Mouse (Mus musculus): ENCODE measurements at regions not wholly inside any gene's neighbourhood (a gene's known extent, or its start where the extent isn't known, plus 50 kb on each side); places are given as distances from the start of the nearest gene placed in this dataset.

GRCm38 (mm10) chr16:26302045-26302444 lies 69.6 kb downstream of the Cldn1 start:
- in situ Hi-C loops (cut with MboI; ENCODE audit: low sequenced_read_pairs) = no loop called here

GRCm38 (mm10) chr16:26291692-26292091 lies 79.9 kb downstream of the Cldn1 start:
- in situ Hi-C loops (cut with MboI; ENCODE audit: low sequenced_read_pairs) = no loop called here

- in situ Hi-C loops (cut with MboI; ENCODE audit: low sequenced_read_pairs) = no loop called here
These were observed 86.0 kb downstream of the Cldn1 start for GRCm38 (mm10) chr16:26285627-26286026.

GRCm38 (mm10) chr16:26284713-26285112 lies 86.9 kb downstream of the Cldn1 start:
- in situ Hi-C loops (cut with MboI; ENCODE audit: low sequenced_read_pairs) = no loop called here

- in situ Hi-C loops (cut with MboI; ENCODE audit: low sequenced_read_pairs) = no loop called here
These were observed 89.2 kb downstream of the Cldn1 start for GRCm38 (mm10) chr16:26282418-26282817.

GRCm38 (mm10) chr16:26281496-26281895 lies 90.1 kb downstream of the Cldn1 start:
- in situ Hi-C loops (cut with MboI; ENCODE audit: low sequenced_read_pairs) = no loop called here

GRCm38 (mm10) chr16:26276789-26277188 lies 94.9 kb downstream of the Cldn1 start:
- in situ Hi-C loops (cut with MboI; ENCODE audit: low sequenced_read_pairs) = no loop called here

GRCm38 (mm10) chr16:26252824-26253223 lies 118.8 kb downstream of the Cldn1 start:
- in situ Hi-C loops (cut with MboI; ENCODE audit: low sequenced_read_pairs) = no loop called here

GRCm38 (mm10) chr16:26251698-26252097 lies 119.9 kb downstream of the Cldn1 start:
- in situ Hi-C loops (cut with MboI; ENCODE audit: low sequenced_read_pairs) = no loop called here

- in situ Hi-C loops (cut with MboI; ENCODE audit: low sequenced_read_pairs) = no loop called here
These were observed 120.6 kb downstream of the Cldn1 start for GRCm38 (mm10) chr16:26251027-26251426.

- in situ Hi-C loops (cut with MboI; ENCODE audit: low sequenced_read_pairs) = no loop called here
These were observed 122.7 kb downstream of the Cldn1 start for GRCm38 (mm10) chr16:26248939-26249338.

- in situ Hi-C loops (cut with MboI; ENCODE audit: low sequenced_read_pairs) = no loop called here
These were observed 123.7 kb downstream of the Cldn1 start for GRCm38 (mm10) chr16:26247926-26248325.

- in situ Hi-C loops (cut with MboI; ENCODE audit: low sequenced_read_pairs) = loop anchor here (10.0 kb wide), 1 partner anchor 290 kb away; the partner anchor contains the start of gene Tmem207
These were observed 129.7 kb upstream of the P3h2 start for GRCm38 (mm10) chr16:26235239-26235638.

GRCm38 (mm10) chr16:26234113-26234512 lies 128.5 kb upstream of the P3h2 start:
- in situ Hi-C loops (cut with MboI; ENCODE audit: low sequenced_read_pairs) = loop anchor here (10.0 kb wide), 1 partner anchor 291 kb away; the partner anchor contains the start of gene Tmem207

- in situ Hi-C loops (cut with MboI; ENCODE audit: low sequenced_read_pairs) = loop anchor here (10.0 kb wide), 1 partner anchor 294 kb away; the partner anchor contains the start of gene Tmem207
These were observed 125.5 kb upstream of the P3h2 start for GRCm38 (mm10) chr16:26231110-26231509.

GRCm38 (mm10) chr16:26211418-26211817 lies 105.8 kb upstream of the P3h2 start:
- in situ Hi-C loops (cut with MboI; ENCODE audit: low sequenced_read_pairs) = no loop called here

GRCm38 (mm10) chr16:26199125-26199524 lies 93.5 kb upstream of the P3h2 start:
- in situ Hi-C loops (cut with MboI; ENCODE audit: low sequenced_read_pairs) = loop anchor here (10.0 kb wide), 1 partner anchor 234 kb away; no protein-coding TSS in a partner anchor

- in situ Hi-C loops (cut with MboI; ENCODE audit: low sequenced_read_pairs) = loop anchor here (10.0 kb wide), 1 partner anchor 232 kb away; no protein-coding TSS in a partner anchor
These were observed 90.8 kb upstream of the P3h2 start for GRCm38 (mm10) chr16:26196345-26196744.

GRCm38 (mm10) chr16:26185288-26186281 lies 80.0 kb upstream of the P3h2 start:
- in situ Hi-C loops (cut with MboI; ENCODE audit: low sequenced_read_pairs) = no loop called here

- in situ Hi-C loops (cut with MboI; ENCODE audit: low sequenced_read_pairs) = no loop called here
These were observed 79.2 kb upstream of the P3h2 start for GRCm38 (mm10) chr16:26184647-26185262.

- in situ Hi-C loops (cut with MboI; ENCODE audit: low sequenced_read_pairs) = no loop called here
These were observed 77.9 kb upstream of the P3h2 start for GRCm38 (mm10) chr16:26183530-26183929.

GRCm38 (mm10) chr16:26181716-26182115 lies 76.1 kb upstream of the P3h2 start:
- in situ Hi-C loops (cut with MboI; ENCODE audit: low sequenced_read_pairs) = no loop called here

Measured in CH12F3 (cell line).